Mouse (Mus musculus) ES-Bruce4 (cell line): ENCODE measurements at regions not wholly inside any gene's neighbourhood (a gene's known extent, or its start where the extent isn't known, plus 50 kb on each side); places are given as distances from the start of the nearest gene placed in this dataset.

ENCODE experiments used
- CTCF ChIP-seq: IDR thresholded peaks from one replicate; pipeline ENCODE4 v1.8.1; 2011; ENCODE audit warnings: low read depth, low read length
- EP300 ChIP-seq: IDR thresholded peaks from 2 replicates; pipeline ENCODE4 v1.6.1; 2011; ENCODE audit warnings: low read depth, low read length; ENCODE audit not compliant: insufficient read depth
- POLR2A ChIP-seq: IDR thresholded peaks from one replicate; pipeline ENCODE4 v1.8.1; 2011; ENCODE audit warnings: low read length; ENCODE audit not compliant: insufficient read depth

GRCm38 (mm10) chr12:35389839-35390238, 145.0 kb downstream of the Ahr start:
- TF ChIP-seq EP300: no peak
- TF ChIP-seq CTCF: no peak
- no peak for TF ChIP-seq POLR2A
